Mouse (Mus musculus): ENCODE results near the gene Plekhh2. TPM values are rescaled to one million over a fixed set of nuclear protein-coding genes. Genes with fewer than 3 reads are reported as not detected.

Gene Plekhh2
- total and polyA plus RNA-seq, 3 experiments: 0.04 TPM; not detected in 2

DNA sequence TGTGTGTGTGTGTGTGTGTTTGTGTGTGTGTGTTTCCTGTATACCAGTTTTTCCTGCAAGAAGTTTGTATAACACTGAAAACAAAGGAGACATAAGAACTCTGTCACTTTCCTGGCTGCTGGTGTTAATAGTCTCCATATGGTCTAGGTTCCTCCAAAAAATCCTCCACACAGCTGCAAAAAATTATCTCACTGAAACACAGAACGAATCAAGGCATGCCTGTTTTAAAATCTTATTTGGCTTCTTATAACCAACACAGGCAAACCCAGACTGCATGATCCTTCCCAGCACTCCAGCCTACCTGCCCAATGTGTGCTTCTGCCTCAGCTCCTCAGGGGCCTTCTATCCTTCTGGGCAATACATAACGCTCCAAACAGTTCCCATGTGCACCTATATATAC lies 111.2 kb downstream of the Plekhh2 start:
- Histone ChIP-seq H3K79me2 (ENCODE audit: control insufficient read depth, insufficient read depth, low read length, poor library complexity) (no peaks in the 10 kb centered on the region), H3K4me1 (ENCODE audit: control insufficient read depth in 1 of 2, insufficient read depth in 2 of 2, low read length in 2 of 2) (no peaks in the 10 kb centered on the region), H3K36me3 (ENCODE audit: control insufficient read depth in 1 of 2, insufficient read depth in 2 of 2, low read length in 2 of 2) (no peaks in the 10 kb centered on the region), H3K9me3 (replicated peaks; ENCODE audit: insufficient read depth, low read length) (no peaks in the 10 kb centered on the region), H3K27me3 (ENCODE audit: control insufficient read depth in 1 of 2, insufficient read depth in 2 of 2, low read length in 2 of 2) (peaks cover 0 to 2% of the 10 kb centered on the region in 2 experiments; a peak in 2 of 4 replicates), H3K27ac (ENCODE audit: control insufficient read depth, low read depth, low read length) (no peak overlapping the region), H3K4me3 (ENCODE audit: control insufficient read depth in 1 of 2, insufficient read depth in 1 of 2, low read depth in 2 of 2, low read length in 2 of 2) (no peak overlapping the region), H3K9ac (ENCODE audit: control insufficient read depth, low read depth, low read length, poor library complexity, severe bottlenecking) (no peak overlapping the region)
- no peak for TF ChIP-seq MAZ (IDR thresholded peaks at IDR 0.05; ENCODE audit: low read depth, low read length)
- no peak for TF ChIP-seq JUND (IDR thresholded peaks at IDR 0.05; ENCODE audit: low read depth, low read length)
- no peak for TF ChIP-seq MAFK (IDR thresholded peaks at IDR 0.05; ENCODE audit: borderline replicate concordance, low read depth, low read length)
- TF ChIP-seq NRF1 (IDR thresholded peaks at IDR 0.05; ENCODE audit: insufficient read depth, low read depth, low read length, poor library complexity, severe bottlenecking): no peak
- no peak for TF ChIP-seq SMC3 (IDR thresholded peaks at IDR 0.05; ENCODE audit: low read depth, low read length)
- TF ChIP-seq ZMIZ1 (IDR thresholded peaks at IDR 0.05; ENCODE audit: low read depth, low read length): no peak
- no peak for TF ChIP-seq RAD21 (IDR thresholded peaks at IDR 0.05; ENCODE audit: low read depth, low read length)
- no peak for TF ChIP-seq NELFE (IDR thresholded peaks at IDR 0.05; ENCODE audit: low read depth, low read length)
- TF ChIP-seq POLR2AphosphoS5 (IDR thresholded peaks at IDR 0.05; ENCODE audit: borderline replicate concordance, low read depth, low read length): no peak
- no peak for TF ChIP-seq MAX (IDR thresholded peaks at IDR 0.05; ENCODE audit: low read length)
- TF ChIP-seq ZNF384 (IDR thresholded peaks at IDR 0.05; ENCODE audit: low read depth, low read length): no peak
- TF ChIP-seq TAL1 (IDR thresholded peaks at IDR 0.05; ENCODE audit: low read length): no peak
- no peak for TF ChIP-seq USF1 (IDR thresholded peaks at IDR 0.05; ENCODE audit: low read depth, low read length)
- TF ChIP-seq E2F4 (IDR thresholded peaks at IDR 0.05; ENCODE audit: borderline replicate concordance, low read depth, low read length): no peak
- DNase-seq (ENCODE audit: low read depth, low spot score): no peak

- no peaks in the 10 kb centered on the region for H3K9me3 ChIP-seq (replicated peaks; ENCODE audit: insufficient read depth, low read length)
- no peaks in the 10 kb centered on the region for H3K36me3 ChIP-seq (ENCODE audit: control insufficient read depth in 1 of 2, insufficient read depth in 2 of 2, low read length in 2 of 2)
- TF ChIP-seq MAX (IDR thresholded peaks at IDR 0.05; ENCODE audit: low read length) (no peak), TAL1 (IDR thresholded peaks at IDR 0.05; ENCODE audit: low read length) (no peak), POLR2AphosphoS2 (IDR thresholded peaks at IDR 0.05; ENCODE audit: low read length) (no peak), HCFC1 (IDR thresholded peaks at IDR 0.05; ENCODE audit: low read depth, low read length) (no peak), SIN3A (IDR thresholded peaks at IDR 0.05; ENCODE audit: low read length) (no peak), SMC3 (IDR thresholded peaks at IDR 0.05; ENCODE audit: low read depth, low read length) (no peak), MAZ (IDR thresholded peaks at IDR 0.05; ENCODE audit: low read depth, low read length) (no peak), ETS1 (IDR thresholded peaks at IDR 0.05; ENCODE audit: low read depth, low read length) (no peak), GABPA (IDR thresholded peaks at IDR 0.05; ENCODE audit: low read depth, low read length) (no peak), E2F4 (IDR thresholded peaks at IDR 0.05; ENCODE audit: borderline replicate concordance, low read depth, low read length) (no peak), CHD1 (IDR thresholded peaks at IDR 0.05; ENCODE audit: low read depth, low read length) (no peak), USF2 (IDR thresholded peaks at IDR 0.05; ENCODE audit: borderline replicate concordance in 1 of 2, insufficient read depth in 1 of 2, low read depth in 1 of 2, low read length in 2 of 2) (no peak), CHD2 (IDR thresholded peaks at IDR 0.05; ENCODE audit: low read length) (no peak), NRF1 (IDR thresholded peaks at IDR 0.05; ENCODE audit: insufficient read depth, low read depth, low read length, poor library complexity, severe bottlenecking) (no peak), ZKSCAN1 (IDR thresholded peaks at IDR 0.05; ENCODE audit: low read depth, low read length) (no peak), POLR2AphosphoS5 (IDR thresholded peaks at IDR 0.05; ENCODE audit: borderline replicate concordance, low read depth, low read length) (no peak), JUND (IDR thresholded peaks at IDR 0.05; ENCODE audit: low read depth, low read length) (no peak), ZC3H11A (IDR thresholded peaks at IDR 0.05; ENCODE audit: low read depth, low read length) (no peak), MAFK (IDR thresholded peaks at IDR 0.05; ENCODE audit: borderline replicate concordance, low read depth, low read length) (no peak), USF1 (IDR thresholded peaks at IDR 0.05; ENCODE audit: low read depth, low read length) (no peak)
- no peak within 1 kb of the TSS for H3K4me3 ChIP-seq (ENCODE audit: control insufficient read depth in 1 of 2, insufficient read depth in 1 of 2, low read depth in 2 of 2, low read length in 2 of 2)
- 0 out of 4 replicates have a peak, but pooled peaks cover 0 to 1% of the 10 kb centered on the region in 2 experiments for H3K27me3 ChIP-seq (ENCODE audit: control insufficient read depth in 1 of 2, insufficient read depth in 2 of 2, low read length in 2 of 2)
- H3K79me2 ChIP-seq (ENCODE audit: control insufficient read depth, insufficient read depth, low read length, poor library complexity): no peaks in the 10 kb centered on the region
- no peaks in the 10 kb centered on the region for H3K4me1 ChIP-seq (ENCODE audit: control insufficient read depth in 1 of 2, insufficient read depth in 2 of 2, low read length in 2 of 2)
- H3K9ac ChIP-seq (ENCODE audit: control insufficient read depth, low read depth, low read length, poor library complexity, severe bottlenecking): no peak within 1 kb of the TSS
- H3K27ac ChIP-seq (ENCODE audit: control insufficient read depth, low read depth, low read length): no peak within 1 kb of the TSS
- DNase-seq (ENCODE audit: low read depth, low spot score): no peak
Measured at GRCm38 (mm10) chr17:84626276-84626856, 114.7 kb downstream of the Plekhh2 start, which contains the start of gene Dync2li1. Gene Dync2li1 (plus strand): TSS chr17:84626496.

Measured in MEL (cell line).